In genomic region chr3:97338522-97339192, GRCm38 (mm10) we compare ENCODE assay signal across 8 mouse cellular contexts. TPM values are rescaled to one million over a fixed set of nuclear protein-coding genes. Genes with fewer than 3 reads are reported as not detected.
DNase-seq lines count a peak whose midpoint lies in the region; ATAC-seq lines count a peak whose summit lies in the region.

No protein-coding gene starts in this region.

- intact Hi-C loops in left cerebral cortex, postnatal 14 days (cut with DNase I): loop anchor here (2.0 to 10.0 kb wide), 6 partner anchors 41 to 401 kb away; partner anchors contain the start of gene Bcl9

- no peaks in the 10 kb centered on the region for H3K36me3 ChIP-seq in intestine, embryonic 16.5 days (ENCODE audit: control insufficient read depth, insufficient read depth, low read length)
- H3K36me3 ChIP-seq in midbrain, embryonic 11.5 days (ENCODE audit: control insufficient read depth, insufficient read depth, low read length): no peaks in the 10 kb centered on the region

- no peaks in the 10 kb centered on the region for H3K27me3 ChIP-seq in intestine, embryonic 16.5 days (replicated peaks; ENCODE audit: control insufficient read depth, insufficient read depth, low read length)
- no peaks in the 10 kb centered on the region for H3K27me3 ChIP-seq in midbrain, embryonic 11.5 days (ENCODE audit: control insufficient read depth, insufficient read depth, low read length)

- no peak overlapping the region for H3K4me3 ChIP-seq in intestine, embryonic 16.5 days (ENCODE audit: low read length)
- H3K4me3 ChIP-seq in midbrain, embryonic 11.5 days (ENCODE audit: low read depth, low read length): no peak overlapping the region

- H3K4me1 ChIP-seq in intestine, embryonic 16.5 days (ENCODE audit: control insufficient read depth, insufficient read depth, low read length): peaks cover 5% of the 10 kb centered on the region
- peaks cover 4% of the 10 kb centered on the region for H3K4me1 ChIP-seq in midbrain, embryonic 11.5 days (ENCODE audit: control insufficient read depth, insufficient read depth, low read length)

- ATAC-seq in intestine, embryonic 16.5 days: peak; percentile 84
- peak; percentile 89 for ATAC-seq in midbrain, embryonic 11.5 days (ENCODE audit: low FRiP score)

- no peak overlapping the region for H3K9ac ChIP-seq in intestine, embryonic 16.5 days (ENCODE audit: low read depth, low read length)
- H3K9ac ChIP-seq in midbrain, embryonic 11.5 days (ENCODE audit: low read length): 0 out of 2 replicates have a peak overlapping the region, but pooled peaks have one; percentile 20

- 28% methylated on average over 13 of the region's 13 CpGs for WGBS in intestine, embryonic 16.5 days
- WGBS in midbrain, embryonic 11.5 days: 28% methylated on average over 13 of the region's 13 CpGs

- no peak overlapping the region for H3K27ac ChIP-seq in intestine, embryonic 16.5 days (ENCODE audit: low read length)
- H3K27ac ChIP-seq in midbrain, embryonic 11.5 days (ENCODE audit: low read depth, low read length): no peak overlapping the region

- no peaks in the 10 kb centered on the region for H3K9me3 ChIP-seq in intestine, embryonic 16.5 days (ENCODE audit: control insufficient read depth, low read length)
- H3K9me3 ChIP-seq in midbrain, embryonic 11.5 days (ENCODE audit: control insufficient read depth, low read length): no peaks in the 10 kb centered on the region

- peak; percentile 85 for DNase-seq in adrenal gland, adult 2 months
- peak; percentile 98 for DNase-seq in embryo, embryonic 10.5 days (ENCODE audit: low spot score)
- peak; percentile 63 for DNase-seq in gastrocnemius, postnatal 25 days
- DNase-seq in left cerebral cortex, postnatal 14 days (ENCODE audit: low spot score in 2 of 2): peak; percentile 93 to 95
- peak; percentile 100 for DNase-seq in midbrain, embryonic 11.5 days (ENCODE audit: low spot score, missing footprints)
- peak; percentile 97 for DNase-seq in right cerebral cortex, postnatal 4 days
- peak; percentile 76 to 92 for DNase-seq in urinary bladder, postnatal 4 days (ENCODE audit: low spot score in 2 of 2)

- H3K4me2 ChIP-seq in intestine, embryonic 16.5 days (ENCODE audit: low read depth, low read length): no peak overlapping the region
- H3K4me2 ChIP-seq in midbrain, embryonic 11.5 days: 0 out of 2 replicates have a peak overlapping the region, but pooled peaks have one; percentile 15

RNA-seq across cellular contexts. Expression of gene Bcl9, which starts 40.9 kb away (rescaled TPM):
- total RNA-seq in adrenal gland, adult 2 months (2021): 10 to 100 TPM; 13.1 to 16.9 TPM
- polyA plus RNA-seq in adrenal gland, adult 2 months (2012; rRNA removed): 10.2 and 14.4 TPM in 2 replicates
- total RNA-seq in gastrocnemius, postnatal 25 days (2021): 1 to 10 TPM; 2.7 to 2.9 TPM
- 35.9 and 37.4 TPM in 2 replicates for polyA plus RNA-seq in intestine, embryonic 16.5 days (2015; fragmentation: Nextera tagmentation; extraction: Ambion mirVana)
- total RNA-seq in left cerebral cortex, postnatal 14 days (2021): 10 to 100 TPM; 50.6 to 53.3 TPM
- 59.8 and 60.3 TPM in 2 replicates for polyA plus RNA-seq in midbrain, embryonic 11.5 days (2014; fragmentation: Nextera tagmentation; extraction: Ambion mirVana)
